Mouse (Mus musculus) thymus, adult 2 months (tissue): ENCODE data around the gene Sesn2. TPM values are rescaled to one million over a fixed set of nuclear protein-coding genes. Genes with fewer than 3 reads are reported as not detected.

Experiments used
- DNase-seq: peaks from one replicate; pipeline ENCODE4 v3.0.0; 2021
- H3K27ac ChIP-seq: fragments of 200-500 bp; 2 replicates; pipeline ENCODE4 v1.5.1; 2012; ENCODE audit warnings: low read length, control low read depth; ENCODE audit not compliant: control insufficient read depth, insufficient read depth
- H3K27me3 ChIP-seq: fragments of 200-500 bp; 2 replicates; pipeline ENCODE4 v1.6.1; 2012; ENCODE audit warnings: mild to moderate bottlenecking, low read length, moderate library complexity, mixed read lengths; ENCODE audit not compliant: control insufficient read depth, insufficient read depth
- H3K36me3 ChIP-seq: fragments of 200-500 bp; 2 replicates; pipeline ENCODE4 v1.6.1; 2012; ENCODE audit warnings: mild to moderate bottlenecking, low read length, moderate library complexity; ENCODE audit not compliant: control insufficient read depth, insufficient read depth
- H3K4me1 ChIP-seq: fragments of 200-500 bp; replicated peaks from 2 replicates; pipeline ENCODE4 v1.6.1; 2012; ENCODE audit warnings: low read length; ENCODE audit not compliant: control insufficient read depth, insufficient read depth
- H3K4me3 ChIP-seq: fragments of 200-500 bp; 2 replicates; pipeline ENCODE4 v1.5.1; 2012; ENCODE audit warnings: mild to moderate bottlenecking, low read length, control low read depth, moderate library complexity; ENCODE audit not compliant: control insufficient read depth, insufficient read depth
- CTCF ChIP-seq: fragments of 200-500 bp; IDR thresholded peaks from 2 replicates; pipeline ENCODE4 v1.5.1; 2012; ENCODE audit warnings: mild to moderate bottlenecking, control low read depth, low read length, moderate library complexity, borderline replicate concordance; ENCODE audit not compliant: control insufficient read depth, poor library complexity, insufficient read depth; ENCODE audit errors: extremely low read depth
- POLR2A ChIP-seq: fragments of 200-500 bp; IDR thresholded peaks from 2 replicates; pipeline ENCODE4 v1.6.1; 2012; ENCODE audit warnings: mild to moderate bottlenecking, low read length, control low read depth, moderate library complexity; ENCODE audit not compliant: control insufficient read depth, poor library complexity, insufficient read depth; ENCODE audit errors: extremely low read depth
- whole genome bisulfite sequencing: fragments of 180-500 bp; shearing (Covaris S2); methylation state at CpG from one replicate; pipeline ENCODE4 v1.1.7; 2018; 5-methylcytosine and 5-hydroxymethylcytosine counted together
- polyA plus RNA-seq: library from polyadenylated mRNA; depleted of rRNA; stranded (reverse); fragments of >200 nt; gene quantifications from 2 replicates; pipeline ENCODE4 v1.2.3, GENCODE M21; 2012

Sesn2 gene
- polyA plus RNA-seq, 1 experiment = 13.2 TPM

- Histone ChIP-seq H3K27ac (no peak overlapping the region), H3K4me1 (no peaks in the 10 kb centered on the region), H3K4me3 (no peak overlapping the region), H3K36me3 (peaks cover 2% of the 10 kb centered on the region; the same call in 1 of the 2 replicates), H3K27me3 (no peaks in the 10 kb centered on the region)
- DNase-seq = no peak
- no peak for TF ChIP-seq POLR2A
- TF ChIP-seq CTCF = no peak
- WGBS = 94% methylated on average over 6 of the region's 6 CpGs
These were observed 18.6 kb downstream of the Sesn2 start for GRCm38 (mm10) chr4:132491748-132492147.

- H3K4me1 ChIP-seq = no peaks in the 10 kb centered on the region
- no peak overlapping the region for H3K4me3 ChIP-seq
- H3K36me3 ChIP-seq = no peaks in the 10 kb centered on the region
- no peaks in the 10 kb centered on the region for H3K27me3 ChIP-seq
- H3K27ac ChIP-seq = no peak overlapping the region
- TF ChIP-seq POLR2A (no peak), CTCF (no peak)
- no peak for DNase-seq
- 72% methylated on average over 8 of the region's 8 CpGs for WGBS
These were observed 19.2 kb downstream of the Sesn2 start for GRCm38 (mm10) chr4:132491057-132491456.

- Histone ChIP-seq H3K36me3 (no peaks in the 10 kb centered on the region), H3K27ac (no peak overlapping the region), H3K4me1 (no peaks in the 10 kb centered on the region), H3K4me3 (no peak overlapping the region), H3K27me3 (no peaks in the 10 kb centered on the region)
- 53% methylated on average over 15 of the region's 15 CpGs for WGBS
- DNase-seq = no peak
- TF ChIP-seq POLR2A = no peak
- no peak for TF ChIP-seq CTCF
These were observed 19.9 kb downstream of the Sesn2 start for GRCm38 (mm10) chr4:132490273-132491010.

GRCm38 (mm10) chr4:132488976-132489375, 21.3 kb downstream of the Sesn2 start:
- Histone ChIP-seq H3K4me1 (no peaks in the 10 kb centered on the region), H3K27me3 (no peaks in the 10 kb centered on the region), H3K36me3 (no peaks in the 10 kb centered on the region), H3K27ac (no peak overlapping the region), H3K4me3 (no peak overlapping the region)
- TF ChIP-seq CTCF = no peak
- no peak for TF ChIP-seq POLR2A
- no peak for DNase-seq
- WGBS = 92% methylated on average over 6 of the region's 6 CpGs

- H3K4me3 ChIP-seq = no peak overlapping the region
- H3K36me3 ChIP-seq = no peaks in the 10 kb centered on the region
- TF ChIP-seq CTCF (no peak), POLR2A (no peak)
- H3K4me1 ChIP-seq = no peaks in the 10 kb centered on the region
- 97% methylated on average over 3 of the region's 3 CpGs for WGBS
- no peak overlapping the region for H3K27ac ChIP-seq
- H3K27me3 ChIP-seq = no peaks in the 10 kb centered on the region
- no peak for DNase-seq
These were observed 21.8 kb downstream of the Sesn2 start for GRCm38 (mm10) chr4:132488521-132488920.

GRCm38 (mm10) chr4:132484820-132485219, 25.5 kb downstream of the Sesn2 start:
- Histone ChIP-seq H3K4me1 (no peaks in the 10 kb centered on the region), H3K27ac (no peak overlapping the region), H3K27me3 (no peaks in the 10 kb centered on the region), H3K36me3 (no peaks in the 10 kb centered on the region), H3K4me3 (no peak overlapping the region)
- 90% methylated on average over 5 of the region's 5 CpGs for WGBS
- no peak for DNase-seq
- TF ChIP-seq POLR2A = no peak
- TF ChIP-seq CTCF = no peak
